Mouse (Mus musculus) frontal cortex, postnatal 25 days (tissue): Measurements from ENCODE around the gene Aldh3a1.
A peak's percentile ranks its signal among the peaks of the same experiment; 100 is the strongest.
"Not testable (repeated sequence)": the region's sequence is repeated elsewhere in the genome, so short reads cannot be mapped to it uniquely, and the experiment has no call there.

Experiments used
- DNase-seq, 2 experiments: peaks; one replicate each; pipeline ENCODE4 v3.0.0; 2022; ENCODE audit warnings: low spot score in 2 of 2

Aldh3a1 gene

DNA sequence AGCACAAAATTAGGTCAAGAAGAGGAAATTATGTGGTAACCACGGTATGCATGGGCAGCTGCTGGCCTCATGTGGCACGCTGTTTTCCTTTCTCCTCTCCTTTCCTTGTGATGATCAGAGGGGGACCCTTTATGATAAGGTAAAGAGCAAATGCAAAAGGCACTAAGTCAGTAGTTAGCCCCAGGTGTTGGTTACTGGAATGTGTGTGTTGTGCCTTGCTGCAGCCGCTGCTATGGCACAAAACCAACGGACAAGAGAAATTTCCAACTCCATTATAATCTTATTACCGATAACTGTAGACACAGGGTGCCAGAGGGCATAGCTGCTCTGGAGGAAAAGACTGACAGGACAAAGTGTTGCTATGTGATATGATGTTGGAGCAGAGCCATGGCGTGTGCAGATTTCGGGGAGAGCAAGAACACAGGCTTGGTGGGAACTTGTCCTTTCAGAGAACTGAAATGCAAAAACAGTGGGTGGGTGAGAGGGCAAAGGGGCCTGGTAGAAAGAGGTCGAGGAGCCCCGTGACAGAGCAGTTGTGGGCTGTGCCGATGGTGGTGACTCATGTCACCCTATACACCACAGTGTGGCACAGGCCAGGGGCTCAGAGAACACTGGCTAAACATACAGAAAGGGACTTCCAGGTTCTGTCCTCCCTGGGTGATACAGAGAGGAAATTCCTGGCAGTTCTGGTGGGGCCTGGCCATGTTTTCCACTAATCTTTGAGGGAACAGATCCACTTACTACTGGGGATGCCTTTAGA lies at the start of gene Aldh3a1:
Gene Aldh3a1, plus strand, starts transcription at position 51 of the 760 bp plus-strand sequence.
- DNase-seq: no peak

DNA sequence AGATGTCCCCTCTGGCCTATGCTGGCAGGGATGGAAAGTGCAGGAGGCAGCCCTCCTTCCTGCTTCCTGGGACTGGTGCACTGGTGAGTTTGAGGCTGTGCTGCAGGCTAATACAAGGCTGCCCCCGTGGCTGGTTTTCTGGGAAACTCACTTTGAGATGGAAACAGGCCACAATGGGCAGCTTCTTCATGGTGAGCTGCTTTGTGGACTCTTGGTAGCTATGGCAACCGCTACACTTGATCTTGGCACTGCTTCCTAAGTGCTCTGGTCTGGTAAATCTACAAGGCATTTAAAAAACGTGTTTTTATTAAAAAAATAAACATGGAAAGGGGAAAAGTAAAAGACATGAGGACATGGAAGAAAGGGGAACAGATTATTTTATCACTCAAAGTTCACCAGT lies 49.2 kb upstream of the Aldh3a1 start:
- DNase-seq: no peak

DNA sequence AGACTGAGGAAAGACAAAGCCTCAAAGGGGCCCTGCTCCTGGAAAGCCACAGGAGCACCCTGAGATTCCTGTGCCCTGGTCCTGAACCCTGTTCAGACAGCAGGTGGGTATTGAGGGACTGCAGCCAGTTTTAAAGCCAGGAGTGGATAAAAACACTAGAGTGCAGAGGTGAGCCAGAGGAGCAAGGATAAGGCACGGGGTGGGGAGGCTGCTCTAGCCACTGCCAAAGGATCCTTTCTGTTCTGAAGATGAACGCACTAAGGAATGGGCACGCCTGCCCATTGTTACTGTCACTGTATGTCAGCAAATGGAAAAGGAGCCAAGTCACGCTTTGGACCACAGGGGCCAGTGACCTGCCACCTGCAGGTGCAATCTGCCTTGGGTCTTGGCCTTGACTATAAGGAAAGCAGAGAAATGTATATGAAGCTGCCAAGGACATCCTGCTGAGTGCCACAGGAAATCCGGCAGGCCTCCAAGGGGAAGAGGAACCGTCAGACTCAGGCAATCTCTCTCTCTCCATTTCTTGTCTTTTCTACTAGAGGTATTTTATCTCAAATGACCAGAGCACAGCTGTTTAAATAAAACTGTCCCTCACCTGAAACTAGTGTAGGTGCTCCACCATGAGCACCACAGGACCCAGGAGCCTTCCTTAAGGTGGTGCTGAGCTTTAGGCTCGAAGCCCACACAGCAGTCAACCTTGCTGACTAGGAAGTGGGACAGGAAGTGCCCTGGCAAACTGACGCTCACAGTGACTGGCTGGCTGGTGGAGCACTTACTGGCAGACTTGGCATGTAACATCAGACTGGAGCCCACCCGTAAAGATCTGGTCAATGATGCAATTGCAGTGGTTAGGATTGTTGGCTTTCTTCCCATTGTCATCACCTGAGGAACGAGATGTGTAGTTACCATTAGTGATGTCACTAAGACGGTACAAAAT lies 47.3 kb upstream of the Aldh3a1 start:
- DNase-seq: no peak

DNA sequence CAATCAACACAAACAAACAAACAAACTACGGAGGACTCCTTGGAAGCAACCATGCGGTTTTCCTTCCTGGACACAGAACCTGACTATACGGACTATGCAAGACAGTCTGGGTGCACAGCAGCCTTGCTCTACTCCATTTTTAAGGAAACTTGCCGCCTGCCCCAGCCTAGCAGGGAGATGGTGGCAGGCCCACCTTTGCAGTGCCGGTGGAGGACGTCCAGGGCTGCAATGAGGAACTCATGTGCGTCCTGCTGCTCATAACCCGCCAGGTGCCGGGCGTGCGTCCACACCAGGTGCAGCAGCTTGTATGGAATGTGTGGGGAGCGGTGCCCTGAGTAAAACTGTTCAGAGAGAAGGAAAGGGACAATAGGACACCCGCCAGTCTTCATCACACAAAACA lies 46.2 kb upstream of the Aldh3a1 start:
- no peak for DNase-seq

DNA sequence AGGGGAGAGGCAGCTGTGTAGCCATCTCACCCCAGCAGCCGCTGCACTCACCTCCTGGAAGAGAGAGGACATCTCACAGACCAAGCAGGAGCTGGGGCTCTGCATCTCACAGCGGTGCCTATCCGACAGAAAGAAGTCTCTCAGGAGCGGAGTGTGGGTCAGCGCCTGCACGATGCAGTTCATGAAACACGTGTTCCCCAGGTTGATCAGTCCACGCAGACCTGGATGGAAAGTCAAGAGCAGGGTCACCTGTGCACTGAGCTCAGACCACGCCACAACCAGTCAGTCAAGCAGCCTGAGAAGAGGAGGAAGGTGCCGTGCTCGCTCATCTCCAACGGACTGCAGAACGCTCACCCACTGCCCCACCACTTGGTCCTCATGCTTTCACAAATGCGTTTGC lies 44.6 kb upstream of the Aldh3a1 start:
- no peak for DNase-seq

DNA sequence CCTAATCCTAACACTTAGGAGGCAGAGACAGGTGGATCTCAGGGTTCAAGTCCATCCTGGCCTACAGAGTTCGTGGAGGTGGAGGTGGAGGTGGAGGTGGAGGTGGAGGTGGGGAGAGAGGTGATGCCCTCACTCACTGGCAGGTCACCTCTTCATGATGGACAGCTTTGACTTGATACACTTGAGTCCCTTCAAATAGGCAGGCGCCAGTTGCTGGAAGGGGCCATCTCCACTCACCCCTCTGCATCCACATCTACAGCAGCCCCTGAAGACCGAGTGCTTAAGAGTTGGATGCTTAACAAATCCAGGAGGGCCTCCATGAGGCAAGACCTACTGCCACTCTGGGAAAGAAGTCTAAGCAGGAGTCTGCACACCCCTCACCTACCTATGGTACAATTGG lies 44.0 kb upstream of the Aldh3a1 start:
- no peak for DNase-seq

DNA sequence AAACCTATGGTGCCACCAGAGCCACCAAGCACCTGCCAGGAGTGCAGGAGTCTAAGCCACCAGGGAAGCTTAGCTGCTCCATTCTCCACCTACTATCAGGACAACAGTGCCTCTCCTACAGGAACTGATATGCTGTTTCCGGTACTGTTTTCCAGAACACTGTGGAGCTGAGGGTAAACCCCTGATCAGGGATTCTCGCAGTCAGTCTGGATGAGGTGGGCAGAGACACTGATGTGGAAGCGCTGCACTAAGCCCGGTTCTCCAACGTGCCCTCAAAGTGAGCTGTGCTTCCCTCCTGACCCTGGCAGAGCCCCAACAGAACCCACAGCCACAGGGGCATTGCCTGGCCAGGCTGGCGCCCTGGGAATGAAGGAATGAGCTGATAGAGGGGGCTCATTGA lies 43.0 kb upstream of the Aldh3a1 start:
- no peak for DNase-seq

DNA sequence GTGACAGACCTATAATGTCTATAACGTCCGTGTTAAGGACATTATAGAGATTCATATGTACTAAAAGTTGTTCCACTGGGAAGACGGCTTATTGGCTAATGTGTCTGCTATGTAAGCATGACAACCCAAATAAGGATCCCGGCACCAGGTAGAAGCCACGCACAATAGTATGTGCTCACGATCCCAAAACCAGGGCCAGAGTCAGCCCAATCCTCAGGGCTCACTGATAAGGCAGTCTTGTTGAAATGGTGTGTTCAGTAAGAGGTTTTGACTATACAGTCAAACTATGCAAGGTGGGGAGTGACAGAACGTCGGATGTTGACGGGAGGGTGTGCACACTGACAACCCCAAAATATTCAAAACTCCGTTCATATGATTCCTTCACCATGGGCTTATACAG lies 42.5 kb upstream of the Aldh3a1 start:
- DNase-seq: no peak

DNA sequence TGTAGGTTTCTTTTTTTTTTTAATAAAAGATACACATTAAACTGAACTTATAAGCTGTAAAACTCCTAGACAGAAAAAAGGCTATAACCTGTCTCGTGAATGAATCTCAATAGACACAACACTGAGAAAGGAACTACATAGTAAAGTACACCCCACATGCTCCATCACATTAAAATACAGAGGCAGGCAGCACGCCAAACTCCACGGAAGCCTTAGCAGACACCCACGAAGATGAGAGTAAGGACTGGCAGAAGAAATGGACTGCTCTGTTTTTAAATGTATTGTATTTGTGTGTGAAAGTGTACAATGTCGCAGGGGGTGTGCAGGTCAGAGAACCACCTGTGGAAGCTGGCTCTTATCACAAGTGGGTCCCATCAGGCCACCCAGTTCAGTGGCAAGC lies 37.2 kb upstream of the Aldh3a1 start:
- DNase-seq: no peak

DNA sequence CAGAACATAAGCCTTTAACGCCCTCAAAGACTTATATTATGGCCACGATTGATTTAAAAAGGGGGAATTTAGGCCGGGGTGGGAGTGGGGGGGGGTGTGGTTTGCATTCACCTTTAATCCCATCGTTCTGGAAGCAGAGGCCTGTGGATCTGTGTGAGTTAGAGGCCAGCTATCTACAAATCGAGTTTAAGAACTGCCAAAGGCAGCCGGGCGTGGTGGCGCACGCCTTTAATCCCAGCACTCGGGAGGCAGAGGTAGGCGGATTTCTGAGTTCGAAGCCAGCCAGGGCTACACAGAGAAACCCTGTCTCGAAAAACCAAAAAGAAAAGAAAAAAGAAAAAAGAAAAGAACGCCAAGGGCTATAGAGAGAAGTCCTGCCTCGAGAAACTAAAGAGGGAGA lies 33.9 kb upstream of the Aldh3a1 start:
- not testable (repeated sequence) for DNase-seq

DNA sequence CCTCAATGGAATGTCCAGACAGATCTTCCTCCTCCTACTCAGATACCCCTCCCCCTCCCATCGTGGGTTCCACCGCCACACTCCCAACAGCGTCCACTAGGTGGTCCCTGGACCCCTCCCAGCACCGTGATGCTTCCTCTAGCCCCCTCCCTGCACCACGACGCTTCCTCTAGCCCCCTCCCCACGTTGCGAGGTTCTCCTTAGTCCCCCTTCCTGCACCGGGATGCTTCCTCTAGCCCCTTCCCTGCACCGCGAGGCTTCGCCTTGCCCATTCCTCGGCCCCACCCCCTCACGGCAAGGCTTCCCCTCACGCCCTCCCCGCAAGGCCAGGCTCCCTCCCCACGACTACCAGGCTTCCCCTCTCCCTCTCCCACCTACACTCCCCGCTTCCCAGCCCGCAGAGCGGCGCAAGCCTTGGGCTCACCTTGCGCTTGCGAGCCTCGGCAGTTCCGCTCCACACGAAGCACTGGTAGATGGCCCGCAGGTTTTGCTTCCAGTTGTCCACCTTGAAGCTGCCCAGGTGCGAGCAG lies 33.0 kb upstream of the Aldh3a1 start:
- peak in 1 of 2 experiments; percentile 37 for DNase-seq

DNA sequence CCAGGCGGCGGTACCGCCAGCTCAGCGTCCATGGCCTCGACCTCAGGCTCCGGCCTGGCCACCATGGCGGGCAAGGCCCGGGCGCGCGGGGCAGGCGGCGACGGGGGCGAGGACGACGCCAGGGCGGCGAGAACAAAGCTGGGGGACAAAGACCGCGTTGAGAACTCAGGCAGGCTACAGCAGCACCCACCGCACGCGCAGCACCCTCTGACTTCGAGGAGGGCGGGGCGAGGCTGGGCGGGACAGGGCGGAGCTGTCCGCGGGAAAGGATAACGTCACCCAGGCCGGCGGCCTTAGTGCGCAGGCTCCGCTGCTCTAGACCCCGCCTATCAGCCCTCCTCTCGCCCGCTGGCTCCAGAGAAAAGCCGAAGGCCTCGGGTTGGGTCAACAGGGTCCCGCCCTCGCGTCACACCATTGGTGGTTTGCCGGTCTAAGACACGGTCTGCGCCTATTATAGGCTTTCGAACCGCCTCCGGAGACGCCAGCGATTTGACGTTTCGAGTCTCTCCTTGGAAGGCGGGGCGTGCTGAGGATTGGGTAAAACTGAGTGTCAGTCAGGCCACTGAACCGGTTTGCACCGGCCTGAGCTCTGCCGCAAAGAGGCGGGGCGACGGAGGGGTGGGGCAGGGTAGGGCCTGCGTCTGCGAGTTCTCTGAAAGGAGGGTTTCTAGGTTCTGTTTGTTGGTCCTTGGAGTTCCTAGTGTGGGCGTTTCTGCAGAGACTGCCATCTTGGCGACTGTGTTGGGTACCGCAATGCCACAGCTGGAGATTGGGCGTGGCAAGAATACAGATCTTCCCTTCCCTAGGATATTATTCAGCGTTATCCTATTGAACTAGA lies 32.3 kb upstream of the Aldh3a1 start, which contains the start of gene Usp22:
Gene Usp22, minus strand, starts transcription at position 235 of the 838 bp plus-strand sequence.
- DNase-seq: peak; percentile 98 to 99

DNA sequence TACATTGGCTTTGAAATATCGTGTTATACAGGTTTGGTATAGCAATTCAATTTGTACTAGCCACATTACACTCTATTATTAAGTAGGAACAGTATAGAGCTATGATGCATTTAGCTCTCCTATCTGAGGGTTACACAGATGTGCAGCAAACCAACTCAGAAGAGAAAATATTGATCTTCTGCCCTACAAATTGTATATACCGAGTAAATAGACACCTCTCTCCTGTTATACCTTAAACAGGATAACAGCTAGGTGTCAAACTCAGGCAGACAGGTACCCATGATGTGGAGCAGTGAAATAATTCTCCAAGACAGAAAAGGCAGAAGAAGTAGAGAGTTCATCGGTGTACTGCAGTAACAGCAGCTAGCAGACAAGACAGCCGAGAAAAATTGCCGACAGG lies 31.6 kb upstream of the Aldh3a1 start:
- no peak for DNase-seq

DNA sequence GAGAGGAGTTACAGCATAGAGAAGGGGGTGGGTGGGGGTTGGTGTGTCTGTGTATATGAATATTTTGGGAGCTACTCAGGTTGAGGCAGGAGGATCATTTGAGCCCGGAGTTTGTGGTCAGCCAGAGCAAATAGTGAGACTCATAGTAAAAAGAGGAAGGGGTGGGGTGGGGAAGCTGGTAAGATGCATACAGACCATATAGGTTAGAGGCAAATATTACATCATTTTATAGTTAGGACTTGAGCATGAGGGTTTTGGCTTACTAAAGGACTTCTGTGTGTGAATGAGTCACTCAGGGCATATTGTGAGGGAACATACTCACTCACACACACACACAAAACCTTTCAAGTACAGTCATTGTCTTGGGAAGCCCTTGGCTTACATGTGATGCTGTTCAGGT lies 31.0 kb upstream of the Aldh3a1 start:
- no peak for DNase-seq

DNA sequence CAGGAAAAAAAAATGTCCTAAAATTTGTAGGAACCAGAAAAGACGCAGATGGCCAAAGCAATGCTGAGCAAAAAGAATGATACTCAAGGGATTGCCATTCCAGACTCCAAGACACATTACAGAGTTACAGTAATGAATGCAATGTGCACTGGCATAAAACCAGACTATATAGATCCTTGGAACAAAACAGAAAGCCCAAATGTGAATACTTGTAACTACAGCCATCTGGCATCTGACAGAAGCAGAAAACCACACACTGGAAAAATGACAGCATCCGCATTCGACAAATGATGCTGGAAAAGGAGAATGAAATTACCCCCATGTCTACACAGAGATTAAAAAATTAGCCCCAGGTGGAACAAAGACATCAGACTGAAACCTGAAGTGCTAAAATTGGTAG lies 27.0 kb upstream of the Aldh3a1 start:
- no peak for DNase-seq

DNA sequence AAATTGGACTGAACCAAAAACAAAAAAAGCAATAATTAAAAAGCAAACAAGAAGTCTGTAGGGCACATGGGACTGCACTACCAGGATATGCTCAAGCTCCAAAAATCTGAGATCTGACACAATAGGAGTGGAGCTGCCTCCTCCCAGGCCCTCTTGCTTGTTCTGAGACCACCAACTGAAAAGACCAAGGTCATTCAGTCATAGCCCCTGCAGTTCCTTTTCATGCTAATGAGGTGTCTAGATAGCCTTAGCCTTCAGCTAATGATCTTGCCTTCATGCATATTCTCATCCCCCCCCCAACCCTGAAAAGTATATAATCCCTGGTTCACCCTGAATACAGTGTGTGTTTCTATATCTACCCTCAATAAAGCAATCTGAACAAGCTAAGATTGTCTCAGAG lies 25.7 kb upstream of the Aldh3a1 start:
- no peak for DNase-seq

DNA sequence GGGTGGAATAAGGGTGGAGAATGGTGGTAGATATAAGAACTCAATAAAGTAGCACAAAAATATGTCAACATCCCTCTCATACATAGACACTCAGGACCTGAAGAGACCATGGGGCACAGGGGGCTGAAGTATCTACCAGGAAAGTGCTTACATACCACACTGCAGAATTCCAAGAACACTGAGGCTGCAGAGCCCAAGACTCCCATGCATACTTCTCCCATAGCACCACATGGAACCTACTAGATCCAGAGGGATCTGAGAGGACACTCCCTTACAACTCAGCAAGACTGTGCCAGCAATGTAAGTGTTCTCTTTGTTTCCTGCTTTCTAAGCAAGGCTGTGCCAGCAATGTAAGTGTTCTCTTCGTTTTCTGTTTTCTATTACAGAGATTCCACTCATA lies 23.5 kb upstream of the Aldh3a1 start:
- DNase-seq: no peak

DNA sequence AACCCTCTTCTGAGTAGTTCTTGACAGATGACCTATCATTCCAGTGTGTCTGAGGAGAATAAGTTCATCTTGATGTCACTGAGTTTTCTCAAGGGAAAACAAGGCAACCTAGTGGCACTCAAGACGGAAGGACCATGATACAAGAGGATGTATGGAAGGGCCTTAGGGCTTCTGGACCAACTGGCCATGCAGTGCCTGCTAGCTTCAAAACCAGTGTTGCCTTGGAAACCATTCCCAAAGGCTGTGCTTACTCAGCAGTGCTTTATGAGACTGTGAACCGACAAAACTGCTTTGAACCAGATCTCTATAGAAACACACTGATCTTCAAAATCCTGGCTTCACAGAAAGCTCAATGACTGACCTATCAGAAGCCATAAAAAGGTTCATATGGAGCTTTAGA lies 16.6 kb upstream of the Aldh3a1 start:
- no peak for DNase-seq

DNA sequence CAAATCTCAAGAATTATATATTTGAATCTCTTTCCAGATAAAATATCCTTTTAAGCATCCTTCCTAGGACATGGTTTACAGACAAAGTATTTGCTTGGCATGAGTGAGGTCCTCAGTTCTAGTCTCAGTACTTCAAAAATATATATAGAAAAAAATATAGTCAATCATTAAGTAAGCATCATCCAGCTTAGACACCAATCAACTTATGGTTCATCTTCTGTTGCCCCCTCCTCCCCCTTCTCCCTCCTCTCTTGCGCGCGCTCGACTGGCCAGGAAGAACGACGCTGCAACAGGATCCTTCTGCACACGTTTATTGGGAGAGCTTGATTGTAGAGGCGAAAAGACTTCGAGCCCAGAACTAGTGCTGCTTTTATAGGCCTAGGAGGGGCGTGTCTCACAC lies 15.2 kb upstream of the Aldh3a1 start:
- DNase-seq: not testable (repeated sequence)

DNA sequence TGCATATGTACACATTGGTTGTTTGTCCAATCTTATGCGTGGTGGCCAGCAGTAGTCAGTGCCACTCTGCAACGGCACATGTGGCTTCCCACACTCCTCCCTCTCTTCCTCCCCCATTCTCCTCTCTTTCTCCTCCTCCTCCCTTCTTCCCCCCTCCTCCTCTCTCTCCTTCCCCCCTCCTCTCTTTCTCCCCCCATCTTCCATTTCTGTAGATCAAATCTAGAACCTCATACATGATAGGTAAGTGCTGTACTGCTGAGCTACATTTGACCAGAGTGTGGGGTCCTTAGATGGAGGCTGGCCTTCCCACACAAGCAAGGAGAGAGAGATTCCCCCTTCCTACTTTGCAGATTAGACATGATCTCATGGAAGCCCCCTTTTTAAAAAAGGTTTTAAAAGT lies 14.6 kb upstream of the Aldh3a1 start:
- no peak for DNase-seq

DNA sequence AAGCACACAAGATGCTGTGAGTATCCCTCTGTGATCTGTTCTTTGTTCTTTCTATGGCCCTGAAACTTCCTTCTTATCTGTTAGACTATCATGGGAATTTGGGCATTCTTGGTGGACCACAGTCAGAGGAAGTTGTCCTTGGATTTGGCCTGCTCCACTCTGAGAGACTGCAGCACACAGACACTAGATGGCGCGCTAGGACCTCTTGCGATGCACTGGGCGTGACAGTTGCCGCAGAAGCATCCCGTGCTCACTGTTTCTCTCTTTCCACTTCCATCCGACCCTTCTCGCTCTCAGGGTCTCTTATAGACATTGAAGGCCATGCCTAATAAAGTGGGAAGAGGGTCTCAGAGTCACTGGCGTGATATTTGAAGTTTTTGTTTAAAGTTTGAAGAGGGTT lies 13.9 kb upstream of the Aldh3a1 start:
- peak; percentile 62 to 79 for DNase-seq
